Mouse (Mus musculus) hindbrain, embryonic 11.5 days (tissue): ENCODE results near the gene Nlgn2. TPM values are rescaled to one million over a fixed set of nuclear protein-coding genes. Genes with fewer than 3 reads are reported as not detected.

Experiments used
- ATAC-seq: fragments of 200-750 bp; cut with Nextera tagmentation; 2 replicates; pipeline ENCODE4 v1.8.0; 2017; ENCODE audit warnings: mild to moderate bottlenecking, moderate TSS enrichment, moderate library complexity; ENCODE audit not compliant: low FRiP score
- DNase-seq: peaks from one replicate; pipeline ENCODE4 v3.0.0-alpha.2; 2015; ENCODE audit warnings: low spot score
- H3K27ac ChIP-seq: fragments of 300-500 bp; sonication (generic); 2 replicates; pipeline ENCODE4 v1.5.1; 2014; ENCODE audit warnings: mild to moderate bottlenecking, low read depth, low read length
- H3K27me3 ChIP-seq: fragments of 300-500 bp; sonication (generic); 2 replicates; pipeline ENCODE4 v1.6.1; 2014; ENCODE audit warnings: mild to moderate bottlenecking, low read length, moderate library complexity, mixed read lengths; ENCODE audit not compliant: control insufficient read depth, insufficient read depth
- H3K36me3 ChIP-seq: fragments of 300-500 bp; sonication (generic); 2 replicates; pipeline ENCODE4 v1.6.1; 2014; ENCODE audit warnings: mild to moderate bottlenecking, low read length, moderate library complexity, mixed read lengths; ENCODE audit not compliant: control insufficient read depth, insufficient read depth
- H3K4me1 ChIP-seq: fragments of 300-500 bp; sonication (generic); replicated peaks from 2 replicates; pipeline ENCODE4 v1.6.1; 2014; ENCODE audit warnings: low read length, mixed read lengths; ENCODE audit not compliant: control insufficient read depth, insufficient read depth
- H3K4me2 ChIP-seq: fragments of 300-500 bp; sonication (generic); replicated peaks from 2 replicates; pipeline ENCODE4 v1.6.1; 2014; ENCODE audit warnings: mild to moderate bottlenecking, low read depth, low read length
- H3K4me3 ChIP-seq: fragments of 300-500 bp; sonication (generic); 2 replicates; pipeline ENCODE4 v1.5.1; 2014; ENCODE audit warnings: low read depth, low read length
- H3K9ac ChIP-seq: fragments of 300-500 bp; sonication (generic); 2 replicates; pipeline ENCODE4 v1.6.1; 2014; ENCODE audit warnings: low read depth, low read length
- H3K9me3 ChIP-seq: fragments of 300-500 bp; sonication (generic); 2 replicates; pipeline ENCODE4 v1.6.1; 2016; ENCODE audit warnings: low read length; ENCODE audit not compliant: control insufficient read depth
- whole genome bisulfite sequencing: fragments of 180-500 bp; shearing (Covaris S2); extraction: QIAGEN DNeasy Blood & Tissue Kit; methylation state at CpG from one replicate; pipeline ENCODE4 v1.1.7; 2014; 5-methylcytosine and 5-hydroxymethylcytosine counted together
- polyA plus RNA-seq: library from polyadenylated mRNA; unstranded; fragments of >200 nt; fragmentation: Nextera tagmentation; extraction: Ambion mirVana; gene quantifications from 2 replicates; pipeline ENCODE4 v1.2.1, GENCODE M21; 2014

Nlgn2 gene
- polyA plus RNA-seq, 1 experiment from 2014 or later = 16.1 TPM

DNA sequence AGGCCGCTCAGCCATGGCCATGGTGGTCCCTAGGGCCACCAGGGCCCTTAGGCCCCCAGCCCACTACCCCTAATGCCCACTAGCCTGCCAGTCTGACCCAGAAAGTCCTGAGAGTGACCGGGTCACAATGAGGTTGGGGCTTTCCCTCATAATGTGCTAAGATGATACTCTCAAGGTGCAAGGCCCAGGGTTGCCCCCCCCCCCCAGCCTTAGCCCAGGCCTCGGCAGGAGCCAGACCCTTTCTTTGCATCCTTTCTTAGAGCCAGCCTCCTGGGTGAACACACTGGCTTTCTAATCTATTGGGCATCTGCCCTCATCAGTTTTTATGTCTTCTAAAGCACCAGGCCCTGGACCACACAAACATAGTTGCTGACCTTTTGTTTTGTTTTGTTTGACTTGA, 15.5 kb downstream of the Nlgn2 start, which contains the start of gene Spem1:
Spem1 (minus strand) TSS at position 101 of the 400 bp plus-strand sequence.
- Histone ChIP-seq H3K27ac (no peak within 1 kb of the TSS), H3K4me1 (no peaks in the 10 kb centered on the region; the same call in 1 of the 2 replicates), H3K9me3 (no peaks in the 10 kb centered on the region), H3K4me2 (no peak within 1 kb of the TSS), H3K36me3 (peaks cover 9% of the 10 kb centered on the region), H3K4me3 (no peak within 1 kb of the TSS), H3K9ac (no peak within 1 kb of the TSS), H3K27me3 (no peaks in the 10 kb centered on the region)
- 76% methylated on average over 3 of the region's 3 CpGs for WGBS
- no peak for DNase-seq
- ATAC-seq = no peak

DNA sequence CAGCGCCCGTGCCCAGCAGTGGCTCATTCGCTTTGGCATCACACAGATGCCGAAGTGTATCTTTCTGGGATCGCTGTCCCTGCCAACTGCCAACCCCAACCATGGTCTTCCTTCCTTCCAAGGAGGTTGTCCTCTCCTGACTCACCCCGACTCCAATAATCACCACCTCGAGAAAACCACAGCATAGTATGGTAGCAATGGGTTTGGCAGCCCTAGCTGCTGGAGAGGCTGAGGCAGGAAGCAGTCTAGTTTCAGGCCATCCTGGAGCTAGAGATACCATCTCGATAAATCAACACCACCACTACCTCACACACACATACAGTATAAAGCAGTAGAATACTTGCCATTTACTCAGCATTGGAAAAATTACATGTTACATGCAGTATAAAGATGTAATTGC, 18.7 kb downstream of the Nlgn2 start:
- H3K4me2 ChIP-seq = no peak overlapping the region
- no peaks in the 10 kb centered on the region; the same call in 1 of the 2 replicates for H3K4me1 ChIP-seq
- H3K9me3 ChIP-seq = no peaks in the 10 kb centered on the region
- no peak for ATAC-seq
- H3K27ac ChIP-seq = no peak overlapping the region
- H3K36me3 ChIP-seq = no peaks in the 10 kb centered on the region
- 93% methylated on average over 8 of the region's 8 CpGs for WGBS
- H3K27me3 ChIP-seq = no peaks in the 10 kb centered on the region
- no peak overlapping the region for H3K4me3 ChIP-seq
- DNase-seq = no peak
- no peak overlapping the region for H3K9ac ChIP-seq

DNA sequence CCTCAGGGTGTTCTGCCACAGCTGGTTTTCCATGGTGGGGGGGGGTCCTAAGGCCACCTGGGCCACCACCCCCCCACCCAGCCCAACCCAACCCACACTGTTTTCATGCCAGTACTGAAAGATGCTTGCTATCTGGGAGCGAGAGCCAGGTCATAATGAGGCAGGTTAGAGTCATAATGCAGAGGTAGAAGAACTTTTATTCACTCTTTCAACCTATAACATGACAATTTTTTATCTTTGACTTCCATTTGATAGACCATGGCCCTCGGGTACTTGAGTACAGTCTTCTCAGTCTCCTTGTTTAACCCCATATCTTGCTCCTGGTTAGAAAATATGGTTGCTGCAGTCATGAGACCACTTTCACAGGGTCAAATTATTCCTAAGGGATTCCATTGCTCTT, 19.2 kb downstream of the Nlgn2 start, which contains the start of gene Spem2:
Spem2 (minus strand) TSS at position 101 of the 400 bp plus-strand sequence.
- no peak for ATAC-seq
- Histone ChIP-seq H3K27me3 (no peaks in the 10 kb centered on the region), H3K27ac (no peak within 1 kb of the TSS), H3K4me1 (no peaks in the 10 kb centered on the region; the same call in 1 of the 2 replicates), H3K4me2 (no peak within 1 kb of the TSS), H3K9me3 (no peaks in the 10 kb centered on the region), H3K9ac (no peak within 1 kb of the TSS), H3K36me3 (no peaks in the 10 kb centered on the region), H3K4me3 (no peak within 1 kb of the TSS)
- WGBS = 82% methylated on average over 2 of the region's 2 CpGs
- no peak for DNase-seq

DNA sequence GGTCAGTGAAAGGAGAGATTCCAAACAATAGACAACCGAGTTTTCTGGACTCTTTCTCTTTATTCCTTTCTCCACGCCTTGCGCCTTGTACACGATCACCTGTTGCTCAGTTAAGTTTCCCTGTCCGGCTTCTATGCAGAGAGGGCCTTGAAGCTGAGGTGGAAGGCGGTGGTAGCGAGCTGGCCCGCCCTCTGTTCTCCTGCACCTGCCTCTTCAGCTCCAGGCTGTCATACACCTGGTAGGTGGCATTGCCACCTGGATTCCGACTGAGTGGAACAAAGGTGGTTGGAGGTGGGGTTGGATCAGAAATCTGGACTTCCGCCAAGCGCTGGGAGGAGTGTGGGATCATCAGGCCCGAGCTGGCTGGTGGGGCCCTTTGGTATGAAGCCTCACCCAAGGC, 21.1 kb downstream of the Nlgn2 start:
- Histone ChIP-seq H3K4me3 (no peak overlapping the region), H3K4me2 (no peak overlapping the region), H3K4me1 (no peaks in the 10 kb centered on the region), H3K36me3 (no peaks in the 10 kb centered on the region), H3K27ac (no peak overlapping the region), H3K27me3 (no peaks in the 10 kb centered on the region), H3K9me3 (no peaks in the 10 kb centered on the region), H3K9ac (no peak overlapping the region)
- no peak for ATAC-seq
- WGBS = 96% methylated on average over 12 of the region's 12 CpGs
- no peak for DNase-seq

- Histone ChIP-seq H3K4me1 (no peaks in the 10 kb centered on the region), H3K4me3 (no peak within 1 kb of the TSS), H3K9me3 (no peaks in the 10 kb centered on the region), H3K27ac (no peak within 1 kb of the TSS), H3K9ac (no peak within 1 kb of the TSS), H3K27me3 (no peaks in the 10 kb centered on the region), H3K4me2 (no peak within 1 kb of the TSS), H3K36me3 (no peaks in the 10 kb centered on the region)
- ATAC-seq = no peak
- no peak for DNase-seq
- WGBS = 69% methylated on average over 10 of the region's 10 CpGs
These were observed 22.4 kb downstream of the Nlgn2 start, which contains the start of gene Gm39566 for GRCm38 (mm10) chr11:69815155-69815554. TSS of gene Gm39566 (minus strand) at chr11:69815298.

- no peak overlapping the region for H3K27ac ChIP-seq
- H3K4me2 ChIP-seq = no peak overlapping the region
- no peak overlapping the region for H3K9ac ChIP-seq
- no peak for DNase-seq
- H3K9me3 ChIP-seq = no peaks in the 10 kb centered on the region
- no peak for ATAC-seq
- H3K4me1 ChIP-seq = no peaks in the 10 kb centered on the region
- H3K4me3 ChIP-seq = no peak overlapping the region
- no peaks in the 10 kb centered on the region for H3K36me3 ChIP-seq
- peaks cover 11% of the 10 kb centered on the region for H3K27me3 ChIP-seq
These were observed 27.3 kb downstream of the Nlgn2 start for GRCm38 (mm10) chr11:69810280-69810679.

DNA sequence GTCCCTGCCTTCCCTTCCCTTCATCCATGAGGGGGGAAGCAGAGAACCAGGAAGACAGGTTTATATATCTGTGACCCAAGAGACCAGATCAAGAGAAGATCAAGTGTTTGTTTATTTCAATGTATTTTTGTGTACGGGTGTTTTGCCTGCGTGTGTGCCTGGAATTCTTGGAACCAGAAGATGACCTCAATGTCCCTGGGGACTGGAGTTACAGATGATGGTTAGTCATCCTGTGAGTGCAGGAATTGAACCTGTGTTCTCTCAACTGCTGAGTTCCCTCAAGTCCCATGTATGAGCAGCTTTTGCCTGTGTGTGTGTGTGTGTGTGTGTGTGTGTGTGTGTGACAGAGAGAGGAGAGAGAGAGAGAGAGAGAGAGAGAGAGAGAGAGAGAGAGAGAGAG, 29.9 kb downstream of the Nlgn2 start:
- WGBS = 81% methylated on average over 2 of the region's 2 CpGs
- Histone ChIP-seq H3K4me3 (no peak overlapping the region), H3K4me1 (peaks cover 9% of the 10 kb centered on the region), H3K27me3 (peaks cover 36% of the 10 kb centered on the region), H3K27ac (no peak overlapping the region), H3K36me3 (no peaks in the 10 kb centered on the region), H3K9me3 (no peaks in the 10 kb centered on the region), H3K9ac (no peak overlapping the region), H3K4me2 (no peak overlapping the region)
- no peak for ATAC-seq
- no peak for DNase-seq

GRCm38 (mm10) chr11:69806378-69806777, 31.2 kb downstream of the Nlgn2 start:
- no peaks in the 10 kb centered on the region for H3K36me3 ChIP-seq
- WGBS = 83% methylated on average over 4 of the region's 4 CpGs
- no peak overlapping the region for H3K4me3 ChIP-seq
- no peak for ATAC-seq
- H3K27ac ChIP-seq = no peak overlapping the region
- H3K9me3 ChIP-seq = no peaks in the 10 kb centered on the region
- peaks cover 11% of the 10 kb centered on the region for H3K4me1 ChIP-seq
- no peak for DNase-seq
- H3K27me3 ChIP-seq = peaks cover 48% of the 10 kb centered on the region
- no peak overlapping the region for H3K9ac ChIP-seq
- no peak overlapping the region for H3K4me2 ChIP-seq

DNA sequence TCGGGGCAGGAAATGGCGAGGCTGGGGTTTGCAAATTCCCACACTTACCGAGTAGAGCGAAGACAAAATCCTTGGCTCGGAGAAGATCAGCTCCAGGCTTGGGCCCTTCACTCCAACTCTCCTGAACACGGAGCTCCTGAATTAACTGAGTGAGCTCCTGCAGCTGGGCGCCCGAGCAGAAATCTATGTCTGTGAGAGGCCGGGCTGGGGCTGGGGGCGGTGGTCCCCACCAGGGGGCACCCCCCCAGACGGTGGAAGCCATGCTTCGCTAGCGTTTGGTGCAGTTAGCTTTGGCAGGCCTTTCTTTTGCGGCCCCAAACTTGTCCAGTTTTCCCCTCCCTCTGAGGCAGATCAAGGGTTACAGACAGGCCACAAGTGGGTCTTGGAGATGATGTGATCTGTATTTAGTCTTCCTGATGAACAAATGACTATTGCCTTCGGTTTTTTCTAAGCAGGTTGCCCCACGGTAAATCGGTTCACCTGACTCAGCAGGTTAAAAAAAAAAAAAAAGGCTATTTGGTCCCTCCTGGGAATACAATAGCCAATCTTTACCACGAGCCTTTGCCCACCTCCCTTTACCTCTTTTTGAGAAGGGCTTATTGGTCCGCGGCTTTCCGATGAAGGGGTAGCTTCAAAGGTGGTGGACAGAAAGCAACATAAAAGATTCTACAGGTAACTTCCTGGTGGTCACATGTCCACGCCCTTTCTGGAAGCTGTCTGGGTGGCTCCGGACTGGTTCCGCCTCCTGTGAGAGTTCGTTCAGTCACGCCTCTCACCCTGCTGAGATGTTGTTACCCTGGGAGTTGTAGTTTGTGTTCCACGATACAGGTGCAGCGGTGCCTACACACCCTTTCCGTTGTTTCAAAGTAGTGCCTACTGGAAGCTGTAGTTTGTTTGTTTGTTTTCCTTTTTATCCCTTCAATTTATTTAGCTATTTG, 32.3 kb downstream of the Nlgn2 start, which contains the start of gene Tmem102:
Tmem102 (minus strand) TSS at position 653 of the 938 bp plus-strand sequence.
- 0 out of 2 replicates have a peak within 1 kb of the TSS, but pooled peaks have one; percentile 11 for H3K4me3 ChIP-seq
- WGBS = 5% methylated on average over 29 of the region's 29 CpGs
- H3K4me2 ChIP-seq = peak within 1 kb of the TSS; percentile 22
- peaks cover 13% of the 10 kb centered on the region for H3K4me1 ChIP-seq
- no peaks in the 10 kb centered on the region for H3K36me3 ChIP-seq
- no peaks in the 10 kb centered on the region for H3K9me3 ChIP-seq
- no peak within 1 kb of the TSS for H3K9ac ChIP-seq
- no peak within 1 kb of the TSS for H3K27ac ChIP-seq
- peaks cover 51% of the 10 kb centered on the region for H3K27me3 ChIP-seq
- DNase-seq (peak; percentile 22), ATAC-seq (no peak)
